Mouse (Mus musculus) induced T-regulatory cell, adult 2 months (primary cell): ENCODE measurements around the gene Pex12.
"Not testable (repeated sequence)": the region's sequence is repeated elsewhere in the genome, so short reads cannot be mapped to it uniquely, and the experiment has no call there.

Experiments
- DNase-seq: peaks from one replicate; pipeline ENCODE4 v3.0.0-alpha.2; 2012; ENCODE audit warnings: low read depth

Pex12 gene

DNA sequence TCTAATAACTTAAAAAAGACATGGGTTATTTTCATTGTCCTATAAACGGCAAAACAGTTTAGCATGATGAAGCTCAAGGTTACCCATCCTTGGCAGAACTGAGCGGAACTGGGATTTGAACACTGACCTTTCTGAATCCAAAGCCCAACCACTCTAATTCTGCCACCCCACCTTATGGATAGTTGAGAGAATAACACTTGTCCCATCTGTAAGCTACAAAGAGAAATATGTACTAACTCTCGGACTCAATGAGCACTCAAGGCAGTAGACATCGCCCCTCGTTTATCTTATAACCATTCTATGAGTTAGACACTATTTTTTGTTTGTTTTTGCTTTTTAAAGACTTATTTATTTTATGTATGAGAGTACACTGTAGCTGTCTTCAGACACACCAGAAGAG, 13.3 kb downstream of the Pex12 start:
- DNase-seq: no peak

DNA sequence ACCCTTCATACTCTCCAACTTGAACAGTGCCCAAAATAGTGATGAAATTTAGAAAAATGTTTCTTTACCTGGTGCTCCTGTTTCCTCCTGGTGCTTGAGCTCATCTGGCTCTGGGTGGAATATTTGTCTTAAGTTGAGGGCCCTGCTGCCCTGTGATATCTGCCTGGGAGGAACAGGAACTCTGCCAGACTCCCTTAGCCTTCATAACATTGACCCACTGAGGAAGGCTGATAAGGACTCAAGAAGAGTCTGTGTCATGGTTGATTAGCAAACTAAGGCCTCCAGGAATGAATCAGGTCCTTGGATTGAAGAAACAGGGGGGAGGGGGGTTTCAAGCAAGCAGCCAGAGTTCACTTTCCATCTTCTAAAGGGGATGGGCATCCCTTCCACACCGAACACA, 15.8 kb downstream of the Pex12 start, which contains the start of gene Slfn14:
TSS of gene Slfn14 (minus strand) at position 161 of the 400 bp plus-strand sequence.
- no peak for DNase-seq

DNA sequence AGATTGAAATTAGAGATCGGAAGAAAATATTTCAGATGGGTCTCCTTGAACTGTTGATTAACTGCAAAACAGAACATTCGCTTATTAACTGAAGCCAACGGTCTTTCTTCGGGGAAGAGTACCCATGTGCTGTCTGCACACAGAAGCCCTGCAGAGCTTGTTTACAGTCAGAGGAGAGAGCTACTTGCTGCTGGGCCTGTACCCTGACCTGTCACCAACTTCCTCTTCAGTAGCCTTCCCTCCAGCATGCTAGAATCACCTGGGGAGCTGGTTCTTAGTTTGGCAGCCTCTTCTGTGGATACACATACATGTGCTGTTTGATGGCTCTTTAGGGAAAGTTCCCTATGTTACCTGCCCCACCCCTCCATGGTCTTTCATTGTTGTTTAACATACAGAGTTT, 16.8 kb downstream of the Pex12 start:
- no peak for DNase-seq

DNA sequence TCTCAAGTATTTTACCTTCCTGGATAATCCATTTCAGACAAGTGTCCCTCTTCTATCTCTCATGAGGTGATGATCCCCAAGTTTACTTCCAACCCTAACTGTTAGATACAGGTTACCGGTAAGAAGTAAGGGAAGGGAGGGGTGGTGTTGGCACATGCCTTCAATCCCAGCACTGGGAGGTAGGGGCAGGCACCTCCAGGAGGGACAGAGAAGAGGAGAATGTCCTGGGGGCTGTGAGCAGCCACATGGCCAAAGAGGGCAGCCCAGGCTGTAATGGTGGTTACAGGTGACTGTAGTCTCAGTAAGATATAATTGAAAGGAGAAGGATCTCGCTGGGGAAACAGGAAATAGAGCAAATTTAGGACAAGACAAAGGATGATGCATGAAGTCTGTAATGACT, 20.3 kb downstream of the Pex12 start:
- DNase-seq: no peak

DNA sequence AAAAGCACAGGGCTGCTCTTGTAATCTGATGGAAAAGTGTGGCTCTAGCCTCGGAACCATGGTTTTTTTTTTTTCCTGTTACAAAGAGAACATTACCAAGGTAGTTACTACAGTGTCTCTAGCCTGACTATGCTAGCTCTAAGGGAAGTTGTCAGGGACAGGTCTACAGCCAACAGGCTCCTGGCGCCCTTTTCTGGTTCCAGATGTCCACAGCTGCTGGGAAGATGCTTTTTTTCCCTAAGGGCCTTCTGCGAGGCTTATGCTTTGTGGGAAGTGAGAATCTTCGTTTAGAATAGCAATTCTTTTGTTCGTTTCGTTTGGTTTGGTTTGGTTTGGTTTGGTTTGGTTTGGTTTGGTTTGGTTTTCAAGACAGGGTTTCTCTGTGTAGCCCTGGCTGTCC, 22.7 kb downstream of the Pex12 start:
- no peak for DNase-seq

DNA sequence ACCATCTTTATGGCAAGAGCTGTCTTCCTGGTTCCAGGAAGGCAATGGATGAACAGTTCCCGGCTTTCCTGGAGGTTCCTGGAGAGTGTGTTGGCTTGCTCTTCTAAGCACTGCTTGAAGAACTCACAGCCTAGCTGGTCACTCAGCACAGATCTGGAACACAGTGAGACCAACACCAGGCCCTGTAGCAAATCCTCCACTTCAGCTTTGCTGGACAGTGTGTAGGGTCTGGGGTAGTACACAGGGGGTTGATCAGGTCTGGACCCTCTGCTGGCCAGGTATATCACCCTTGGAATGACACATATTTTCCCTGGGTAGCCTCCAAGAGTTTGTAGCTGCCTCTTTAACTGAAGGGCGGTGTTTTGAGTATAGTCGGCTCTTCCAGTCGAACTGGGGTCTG, 23.4 kb downstream of the Pex12 start:
- no peak for DNase-seq

DNA sequence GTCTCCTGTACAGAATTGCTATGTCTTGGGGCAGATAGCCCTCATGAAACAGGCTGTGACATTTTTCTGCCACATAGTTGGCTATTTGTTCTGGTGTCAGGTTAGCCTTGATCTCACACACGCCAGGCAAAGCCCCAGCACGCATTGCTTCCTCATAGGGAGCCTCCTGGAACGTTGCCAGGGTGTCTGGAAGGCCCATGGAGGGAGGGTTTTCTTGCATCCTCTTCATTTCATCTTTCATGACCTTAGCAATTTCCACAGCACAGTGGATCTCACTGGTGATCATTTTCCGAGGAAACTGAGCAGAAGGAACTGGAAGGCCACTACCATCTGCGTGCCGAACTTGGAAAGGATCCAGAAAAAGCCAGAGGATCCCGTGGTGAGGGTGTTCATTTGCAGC, 26.1 kb downstream of the Pex12 start:
- DNase-seq: no peak

DNA sequence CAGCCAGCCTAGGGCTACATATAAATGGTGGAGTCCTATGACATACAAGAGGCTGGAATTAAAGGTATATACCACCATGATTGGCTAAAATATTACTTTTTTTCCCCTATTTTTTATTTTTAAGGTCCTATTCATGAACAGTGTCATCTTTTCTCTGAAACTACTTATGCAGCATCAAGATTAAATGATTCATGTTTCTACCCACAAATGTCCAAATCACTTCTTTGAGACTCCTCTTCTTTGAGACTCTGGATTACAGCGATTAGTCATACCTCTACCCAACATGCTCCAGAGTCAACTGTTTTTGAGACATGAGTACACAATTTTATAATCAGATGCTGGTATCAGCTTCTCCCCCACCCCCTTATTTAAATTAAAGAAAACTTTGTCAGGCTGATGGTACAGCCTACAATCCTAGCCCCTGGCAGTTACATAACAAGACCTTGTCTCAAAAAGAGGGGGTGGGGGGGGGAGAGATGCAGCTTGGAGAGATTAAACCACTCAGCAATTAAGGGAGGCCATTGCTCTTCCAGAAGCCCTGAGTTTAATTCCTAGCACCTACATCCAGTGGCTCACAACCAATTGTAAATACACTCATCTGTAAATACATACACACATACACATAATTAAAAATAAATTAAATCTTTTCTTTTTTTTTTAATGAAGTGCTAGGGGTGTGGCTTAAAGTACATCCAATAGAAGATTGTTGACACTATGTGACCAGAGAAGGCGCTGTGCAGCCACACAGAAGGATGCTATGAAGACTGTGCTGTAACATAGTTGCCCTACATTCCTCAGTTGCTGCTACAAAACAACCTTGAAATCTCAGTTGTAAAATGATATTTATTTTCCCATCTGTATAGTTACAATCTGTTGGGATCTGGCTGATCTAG, 30.2 kb downstream of the Pex12 start:
- peak; percentile 77 for DNase-seq

DNA sequence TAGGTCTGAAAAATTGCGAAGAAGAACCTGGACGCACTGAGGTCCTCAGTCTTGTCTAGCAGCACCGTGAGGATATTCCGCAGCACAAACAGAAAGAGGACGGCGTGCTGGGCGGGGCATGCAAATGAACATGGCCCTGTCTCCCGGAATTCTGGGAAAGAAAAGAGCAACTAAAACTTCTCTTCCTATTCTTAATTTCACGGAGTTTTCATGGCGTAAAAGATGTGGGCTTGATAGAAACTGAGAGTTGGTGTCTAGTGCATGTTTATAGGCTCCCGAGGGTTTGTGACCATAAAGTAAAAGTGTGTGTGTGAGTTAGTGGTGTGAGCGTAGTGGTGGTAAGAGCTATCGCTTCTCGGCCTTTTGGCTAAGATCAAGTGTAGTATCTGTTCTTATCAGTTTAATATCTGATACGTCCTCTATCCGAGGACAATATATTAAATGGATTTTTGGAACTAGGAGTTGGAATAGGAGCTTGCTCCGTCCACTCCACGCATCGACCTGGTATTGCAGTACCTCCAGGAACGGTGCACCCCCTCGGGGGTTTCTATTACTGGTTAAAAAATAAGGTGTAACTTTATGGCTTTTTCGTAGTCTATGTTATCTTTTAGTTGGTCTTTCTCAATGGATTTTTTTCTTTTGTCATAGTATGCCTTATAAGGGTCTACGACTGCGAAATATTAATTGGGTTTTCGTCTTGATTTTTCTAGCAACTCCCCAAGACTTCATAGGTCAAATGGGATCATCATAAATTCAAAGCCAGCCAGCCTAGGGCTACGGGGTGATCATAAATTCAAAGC, 31.0 kb downstream of the Pex12 start:
- DNase-seq: peak; percentile 94

DNA sequence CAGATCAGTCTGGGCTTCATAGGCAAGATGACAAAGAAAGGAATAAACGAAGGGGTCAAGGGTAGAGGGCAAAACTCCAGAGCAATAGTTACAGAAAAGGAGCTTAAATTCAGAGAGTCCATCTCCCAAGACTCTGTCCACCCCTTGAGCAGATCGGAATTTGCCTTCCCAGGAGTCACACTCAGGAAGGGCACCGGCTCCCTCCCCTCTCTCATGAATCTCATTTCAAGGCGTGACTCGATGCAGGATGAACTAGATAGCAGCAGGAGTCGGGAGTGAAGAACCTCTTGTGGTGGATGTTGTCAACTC, 31.6 kb downstream of the Pex12 start:
- no peak for DNase-seq

DNA sequence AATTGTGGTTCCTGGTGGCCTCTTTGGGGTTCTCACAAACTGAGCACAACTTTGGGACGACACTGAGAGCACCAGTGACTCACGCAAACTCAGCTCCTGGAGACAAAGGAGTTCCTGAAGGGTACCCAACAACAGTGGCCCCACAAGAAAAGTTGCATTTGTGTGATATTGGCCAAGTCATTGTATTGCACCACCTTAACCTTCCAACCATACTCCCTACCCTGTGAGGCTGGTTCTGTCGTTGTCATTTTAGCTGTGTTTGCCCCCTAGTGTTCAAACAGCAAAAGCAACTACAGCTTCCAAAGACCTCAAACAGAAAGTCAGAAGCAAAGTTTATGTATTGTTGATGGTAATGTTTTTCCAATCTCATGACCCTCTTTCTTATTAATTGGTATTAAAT, 39.2 kb downstream of the Pex12 start:
- peak; percentile 63 for DNase-seq

DNA sequence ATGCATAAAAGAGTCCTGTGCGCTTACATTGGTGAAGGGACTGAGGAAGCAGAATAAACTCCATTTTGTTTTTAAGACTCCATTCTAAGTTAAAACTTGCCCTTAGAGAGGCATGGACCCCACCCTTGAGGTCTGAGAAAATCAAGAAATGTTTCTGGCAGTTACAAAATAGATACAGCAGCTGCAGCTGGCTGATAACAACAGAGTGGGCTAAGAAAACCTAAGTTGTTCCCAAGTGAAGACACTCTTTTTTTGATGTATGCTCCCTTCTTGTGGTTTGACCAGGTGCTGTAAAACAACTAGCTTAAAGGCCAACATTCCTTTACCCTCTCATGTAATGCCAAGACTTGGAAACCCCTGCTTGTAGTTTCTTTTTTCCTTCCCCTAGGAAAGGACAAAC, 39.7 kb downstream of the Pex12 start:
- no peak for DNase-seq

DNA sequence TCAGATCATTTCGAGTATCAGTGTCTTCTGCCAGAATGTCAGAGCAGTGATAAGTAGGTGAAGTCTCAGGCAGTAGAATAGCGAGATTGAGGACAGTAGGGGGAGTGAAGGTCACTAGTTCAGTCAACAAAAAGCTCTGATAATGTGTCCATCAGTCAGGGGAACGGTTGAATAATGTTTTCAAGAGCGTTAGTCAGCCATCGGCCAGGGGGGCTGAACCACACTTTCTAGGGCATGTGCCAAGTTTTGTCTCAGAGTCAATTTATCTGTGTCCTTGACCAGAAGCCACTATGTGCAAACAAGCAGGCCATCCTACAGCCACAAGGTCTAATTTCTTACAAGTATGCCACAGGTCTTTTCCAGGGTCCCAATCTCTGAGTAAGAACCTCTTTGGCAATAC, 45.2 kb downstream of the Pex12 start:
- DNase-seq: not testable (repeated sequence)
